Mouse (Mus musculus) liver, postnatal 0 days (tissue): ENCODE measurements around the gene Shox2. TPM values are rescaled to one million over a fixed set of nuclear protein-coding genes. Genes with fewer than 3 reads are reported as not detected.

Experiments
- ATAC-seq: fragments of 200-750 bp; cut with Nextera tagmentation; 2 replicates; pipeline ENCODE4 v1.8.0; 2017; ENCODE audit warnings: mild to moderate bottlenecking, moderate library complexity
- DNase-seq: peaks from one replicate; pipeline ENCODE4 v3.0.0-alpha.2; 2016
- H3K27ac ChIP-seq: fragments of 300-500 bp; sonication (generic); 2 replicates; pipeline ENCODE4 v1.5.1; 2014; ENCODE audit warnings: antibody characterized with exemption, moderate library complexity, mild to moderate bottlenecking, low read depth
- H3K27me3 ChIP-seq: fragments of 300-500 bp; sonication (generic); 2 replicates; pipeline ENCODE4 v1.6.1; 2014; ENCODE audit warnings: low read length, control low read depth, mixed read lengths; ENCODE audit not compliant: insufficient read depth
- H3K36me3 ChIP-seq: fragments of 300-500 bp; sonication (generic); replicated peaks from 2 replicates; pipeline ENCODE4 v1.6.1; 2014; ENCODE audit warnings: mild to moderate bottlenecking, control low read depth, low read length, moderate library complexity, mixed read lengths; ENCODE audit not compliant: insufficient read depth
- H3K4me1 ChIP-seq: fragments of 300-500 bp; sonication (generic); 2 replicates; pipeline ENCODE4 v1.6.1; 2014; ENCODE audit warnings: antibody characterized with exemption, mild to moderate bottlenecking, control low read depth; ENCODE audit not compliant: insufficient read depth
- H3K4me2 ChIP-seq: fragments of 300-500 bp; sonication (generic); 2 replicates; pipeline ENCODE4 v1.6.1; 2014; ENCODE audit warnings: low read depth, mild to moderate bottlenecking, low read length, moderate library complexity, mixed read lengths
- H3K4me3 ChIP-seq: fragments of 300-500 bp; sonication (generic); 2 replicates; pipeline ENCODE4 v1.5.1; 2014; ENCODE audit warnings: low read depth, low read length
- H3K9ac ChIP-seq: fragments of 300-500 bp; sonication (generic); replicated peaks from 2 replicates; pipeline ENCODE4 v1.6.1; 2014; ENCODE audit warnings: mild to moderate bottlenecking, moderate library complexity
- H3K9me3 ChIP-seq: fragments of 300-500 bp; sonication (generic); 2 replicates; pipeline ENCODE4 v1.6.1; 2016; ENCODE audit warnings: mild to moderate bottlenecking, control low read depth, low read length, mixed read lengths
- CTCF ChIP-seq: sonication (generic); IDR thresholded peaks from 2 replicates; pipeline ENCODE4 v1.5.1; 2016; ENCODE audit warnings: antibody characterized with exemption, low read depth
- EP300 ChIP-seq: IDR thresholded peaks from 2 replicates; pipeline ENCODE4 v1.6.1; 2016; ENCODE audit warnings: antibody characterized with exemption, low read depth, mild to moderate bottlenecking
- WGBS: fragments of 180-500 bp; shearing (Covaris S2); extraction: QIAGEN DNeasy Blood & Tissue Kit; methylation state at CpG from one replicate; pipeline ENCODE4 v1.1.7; 2014; ENCODE audit not compliant: insufficient replicate concordance; 5-methylcytosine and 5-hydroxymethylcytosine counted together
- polyA plus RNA-seq: library from polyadenylated mRNA; unstranded; fragments of >200 nt; fragmentation: Nextera tagmentation; extraction: Ambion mirVana; gene quantifications from 2 replicates; pipeline ENCODE4 v1.2.1, GENCODE M21; 2015

Gene Shox2
- polyA plus RNA-seq, 1 experiment from 2014 or later: 0.68 TPM

GRCm38 (mm10) chr3:66967508-66967907, 14.1 kb downstream of the Shox2 start:
- no peak for ATAC-seq
- Histone ChIP-seq H3K4me3 (no peak overlapping the region), H3K4me1 (peaks cover 4% of the 10 kb centered on the region; the same call in 1 of the 2 replicates), H3K27me3 (peaks cover 33% of the 10 kb centered on the region), H3K4me2 (no peak overlapping the region), H3K9ac (no peak overlapping the region), H3K36me3 (no peaks in the 10 kb centered on the region), H3K27ac (no peak overlapping the region), H3K9me3 (no peaks in the 10 kb centered on the region)
- 65% methylated on average over 4 of the region's 4 CpGs for WGBS
- TF ChIP-seq EP300 (no peak), CTCF (no peak)
- no peak for DNase-seq

GRCm38 (mm10) chr3:66964884-66965283, 16.7 kb downstream of the Shox2 start:
- Histone ChIP-seq H3K9me3 (no peaks in the 10 kb centered on the region), H3K4me2 (no peak overlapping the region), H3K9ac (no peak overlapping the region), H3K36me3 (no peaks in the 10 kb centered on the region), H3K4me3 (no peak overlapping the region), H3K4me1 (no peaks in the 10 kb centered on the region), H3K27me3 (peaks cover 7% of the 10 kb centered on the region), H3K27ac (no peak overlapping the region)
- ATAC-seq: peak; percentile 85
- DNase-seq: no peak
- TF ChIP-seq CTCF: no peak
- no peak for TF ChIP-seq EP300
- WGBS: 40% methylated on average over 3 of the region's 3 CpGs

- no peak overlapping the region for H3K9ac ChIP-seq
- no peak for TF ChIP-seq EP300
- no peak for TF ChIP-seq CTCF
- H3K9me3 ChIP-seq: no peaks in the 10 kb centered on the region
- no peaks in the 10 kb centered on the region for H3K4me1 ChIP-seq
- no peak overlapping the region for H3K4me2 ChIP-seq
- H3K4me3 ChIP-seq: no peak overlapping the region
- H3K36me3 ChIP-seq: no peaks in the 10 kb centered on the region
- DNase-seq (no peak), ATAC-seq (no peak)
- H3K27me3 ChIP-seq: no peaks in the 10 kb centered on the region
- WGBS: 36% methylated on average over 5 of the region's 5 CpGs
- H3K27ac ChIP-seq: no peak overlapping the region
Measured at GRCm38 (mm10) chr3:66959972-66960371, 21.6 kb downstream of the Shox2 start.

- no peaks in the 10 kb centered on the region for H3K9me3 ChIP-seq
Measured at GRCm38 (mm10) chr3:66955126-66955525, 26.4 kb downstream of the Shox2 start.

GRCm38 (mm10) chr3:66939675-66940074, 41.9 kb downstream of the Shox2 start:
- no peak overlapping the region for H3K4me3 ChIP-seq
- 75% methylated on average over 10 of the region's 10 CpGs for WGBS
- H3K27ac ChIP-seq: no peak overlapping the region
- H3K4me1 ChIP-seq: no peaks in the 10 kb centered on the region
- no peaks in the 10 kb centered on the region for H3K36me3 ChIP-seq
- no peak for DNase-seq
- no peak overlapping the region for H3K9ac ChIP-seq
- H3K27me3 ChIP-seq: no peaks in the 10 kb centered on the region
- no peak for TF ChIP-seq EP300
- no peak for TF ChIP-seq CTCF
- no peaks in the 10 kb centered on the region for H3K9me3 ChIP-seq
- no peak overlapping the region for H3K4me2 ChIP-seq
- ATAC-seq: no peak

More at GRCm38 (mm10) chr3:66955126-66955525, 26.4 kb downstream of the Shox2 start:
- Histone ChIP-seq H3K4me2 (no peak overlapping the region), H3K36me3 (no peaks in the 10 kb centered on the region), H3K27me3 (no peaks in the 10 kb centered on the region), H3K4me1 (no peaks in the 10 kb centered on the region), H3K9ac (no peak overlapping the region), H3K27ac (no peak overlapping the region), H3K4me3 (no peak overlapping the region)
- no peak for DNase-seq
- no peak for ATAC-seq
- WGBS: 57% methylated on average over 2 of the region's 2 CpGs
- TF ChIP-seq EP300 (no peak), CTCF (0 out of 2 replicates have a peak, but pooled peaks have one; percentile 3)

- no peaks in the 10 kb centered on the region for H3K4me1 ChIP-seq
- H3K9ac ChIP-seq: no peak overlapping the region
- no peak overlapping the region for H3K4me3 ChIP-seq
- H3K9me3 ChIP-seq: 0 out of 2 replicates have a peak, but pooled peaks cover 3% of the 10 kb centered on the region
- WGBS: 71% methylated on average over 3 of the region's 3 CpGs
- TF ChIP-seq EP300: no peak
- TF ChIP-seq CTCF: no peak
- no peak overlapping the region for H3K4me2 ChIP-seq
- DNase-seq (no peak), ATAC-seq (no peak)
- H3K36me3 ChIP-seq: no peaks in the 10 kb centered on the region
- H3K27ac ChIP-seq: no peak overlapping the region
- no peaks in the 10 kb centered on the region for H3K27me3 ChIP-seq
Measured at GRCm38 (mm10) chr3:66922436-66922835, 59.1 kb downstream of the Shox2 start.

Other genes with a start within 250 kb of the Shox2 start
- 9.9 and 10.8 TPM in 2 replicates for gene Rsrc1, start 381 bp downstream of the Shox2 start, polyA plus RNA-seq